Mouse (Mus musculus) hindbrain, embryonic 11.5 days (tissue): Measurements from ENCODE around the gene Pla2g4d. TPM values are rescaled to one million over a fixed set of nuclear protein-coding genes. Genes with fewer than 3 reads are reported as not detected.

ENCODE experiments used
- ATAC-seq: fragments of 200-750 bp; cut with Nextera tagmentation; 2 replicates; pipeline ENCODE4 v1.8.0; 2017; ENCODE audit warnings: mild to moderate bottlenecking, moderate TSS enrichment, moderate library complexity; ENCODE audit not compliant: low FRiP score
- DNase-seq: peaks from one replicate; pipeline ENCODE4 v3.0.0-alpha.2; 2015; ENCODE audit warnings: low spot score
- H3K27ac ChIP-seq: fragments of 300-500 bp; sonication (generic); 2 replicates; pipeline ENCODE4 v1.5.1; 2014; ENCODE audit warnings: mild to moderate bottlenecking, low read depth, low read length
- H3K27me3 ChIP-seq: fragments of 300-500 bp; sonication (generic); 2 replicates; pipeline ENCODE4 v1.6.1; 2014; ENCODE audit warnings: mild to moderate bottlenecking, low read length, moderate library complexity, mixed read lengths; ENCODE audit not compliant: control insufficient read depth, insufficient read depth
- H3K36me3 ChIP-seq: fragments of 300-500 bp; sonication (generic); 2 replicates; pipeline ENCODE4 v1.6.1; 2014; ENCODE audit warnings: mild to moderate bottlenecking, low read length, moderate library complexity, mixed read lengths; ENCODE audit not compliant: control insufficient read depth, insufficient read depth
- H3K4me1 ChIP-seq: fragments of 300-500 bp; sonication (generic); replicated peaks from 2 replicates; pipeline ENCODE4 v1.6.1; 2014; ENCODE audit warnings: low read length, mixed read lengths; ENCODE audit not compliant: control insufficient read depth, insufficient read depth
- H3K4me2 ChIP-seq: fragments of 300-500 bp; sonication (generic); replicated peaks from 2 replicates; pipeline ENCODE4 v1.6.1; 2014; ENCODE audit warnings: mild to moderate bottlenecking, low read depth, low read length
- H3K4me3 ChIP-seq: fragments of 300-500 bp; sonication (generic); 2 replicates; pipeline ENCODE4 v1.5.1; 2014; ENCODE audit warnings: low read depth, low read length
- H3K9ac ChIP-seq: fragments of 300-500 bp; sonication (generic); 2 replicates; pipeline ENCODE4 v1.6.1; 2014; ENCODE audit warnings: low read depth, low read length
- H3K9me3 ChIP-seq: fragments of 300-500 bp; sonication (generic); 2 replicates; pipeline ENCODE4 v1.6.1; 2016; ENCODE audit warnings: low read length; ENCODE audit not compliant: control insufficient read depth
- WGBS: fragments of 180-500 bp; shearing (Covaris S2); extraction: QIAGEN DNeasy Blood & Tissue Kit; methylation state at CpG from one replicate; pipeline ENCODE4 v1.1.7; 2014; 5-methylcytosine and 5-hydroxymethylcytosine counted together
- polyA plus RNA-seq: library from polyadenylated mRNA; unstranded; fragments of >200 nt; fragmentation: Nextera tagmentation; extraction: Ambion mirVana; gene quantifications from 2 replicates; pipeline ENCODE4 v1.2.1, GENCODE M21; 2014

The Pla2g4d gene
- polyA plus RNA-seq, 1 experiment from 2014 or later, result 0.09 TPM

- Histone ChIP-seq H3K27me3 (no peaks in the 10 kb centered on the region), H3K4me1 (no peaks in the 10 kb centered on the region), H3K36me3 (no peaks in the 10 kb centered on the region), H3K4me3 (no peak overlapping the region), H3K9ac (no peak overlapping the region), H3K9me3 (no peaks in the 10 kb centered on the region), H3K4me2 (no peak overlapping the region), H3K27ac (no peak overlapping the region)
- 65% methylated on average over 3 of the region's 3 CpGs for WGBS
- ATAC-seq, result no peak
- DNase-seq, result no peak
Observed at GRCm38 (mm10) chr2:120231642-120232041, 57.4 kb downstream of the Pla2g4d start.

Other genes starting within 250 kb of the Pla2g4d start
- gene Ehd4, start 134.6 kb downstream of the Pla2g4d start, polyA plus RNA-seq, result 13.6 and 18.3 TPM in 2 replicates
- 0.11 and 0.31 TPM in 2 replicates for gene Pla2g4e, start 43.9 kb downstream of the Pla2g4d start, polyA plus RNA-seq
- gene Pla2g4f, start 25.0 kb upstream of the Pla2g4d start, polyA plus RNA-seq, result not detected in 2 replicates
- gene Vps39, start 63.9 kb upstream of the Pla2g4d start, polyA plus RNA-seq, result 35.4 and 39.1 TPM in 2 replicates
- 8.8 and 9.2 TPM in 2 replicates for gene Ganc, start 114.7 kb upstream of the Pla2g4d start, polyA plus RNA-seq
- 11.9 and 17.0 TPM in 2 replicates for gene Tmem87a, start 114.9 kb upstream of the Pla2g4d start, polyA plus RNA-seq
- 1.6 and 1.7 TPM in 2 replicates for gene Capn3, start 166.8 kb upstream of the Pla2g4d start, polyA plus RNA-seq